Mouse (Mus musculus) liver, postnatal 0 days (tissue): ENCODE results near the gene Cpm. TPM values are rescaled to one million over a fixed set of nuclear protein-coding genes. Genes with fewer than 3 reads are reported as not detected.

Source experiments
- ATAC-seq: fragments of 200-750 bp; cut with Nextera tagmentation; 2 replicates; pipeline ENCODE4 v1.8.0; 2017; ENCODE audit warnings: mild to moderate bottlenecking, moderate library complexity
- DNase-seq: peaks from one replicate; pipeline ENCODE4 v3.0.0-alpha.2; 2016
- H3K27ac ChIP-seq: fragments of 300-500 bp; sonication (generic); 2 replicates; pipeline ENCODE4 v1.5.1; 2014; ENCODE audit warnings: antibody characterized with exemption, moderate library complexity, mild to moderate bottlenecking, low read depth
- H3K27me3 ChIP-seq: fragments of 300-500 bp; sonication (generic); 2 replicates; pipeline ENCODE4 v1.6.1; 2014; ENCODE audit warnings: low read length, control low read depth, mixed read lengths; ENCODE audit not compliant: insufficient read depth
- H3K36me3 ChIP-seq: fragments of 300-500 bp; sonication (generic); replicated peaks from 2 replicates; pipeline ENCODE4 v1.6.1; 2014; ENCODE audit warnings: mild to moderate bottlenecking, control low read depth, low read length, moderate library complexity, mixed read lengths; ENCODE audit not compliant: insufficient read depth
- H3K4me1 ChIP-seq: fragments of 300-500 bp; sonication (generic); 2 replicates; pipeline ENCODE4 v1.6.1; 2014; ENCODE audit warnings: antibody characterized with exemption, mild to moderate bottlenecking, control low read depth; ENCODE audit not compliant: insufficient read depth
- H3K4me2 ChIP-seq: fragments of 300-500 bp; sonication (generic); 2 replicates; pipeline ENCODE4 v1.6.1; 2014; ENCODE audit warnings: low read depth, mild to moderate bottlenecking, low read length, moderate library complexity, mixed read lengths
- H3K4me3 ChIP-seq: fragments of 300-500 bp; sonication (generic); 2 replicates; pipeline ENCODE4 v1.5.1; 2014; ENCODE audit warnings: low read depth, low read length
- H3K9ac ChIP-seq: fragments of 300-500 bp; sonication (generic); replicated peaks from 2 replicates; pipeline ENCODE4 v1.6.1; 2014; ENCODE audit warnings: mild to moderate bottlenecking, moderate library complexity
- H3K9me3 ChIP-seq: fragments of 300-500 bp; sonication (generic); 2 replicates; pipeline ENCODE4 v1.6.1; 2016; ENCODE audit warnings: mild to moderate bottlenecking, control low read depth, low read length, mixed read lengths
- CTCF ChIP-seq: sonication (generic); IDR thresholded peaks from 2 replicates; pipeline ENCODE4 v1.5.1; 2016; ENCODE audit warnings: antibody characterized with exemption, low read depth
- EP300 ChIP-seq: IDR thresholded peaks from 2 replicates; pipeline ENCODE4 v1.6.1; 2016; ENCODE audit warnings: antibody characterized with exemption, low read depth, mild to moderate bottlenecking
- WGBS: fragments of 180-500 bp; shearing (Covaris S2); extraction: QIAGEN DNeasy Blood & Tissue Kit; methylation state at CpG from one replicate; pipeline ENCODE4 v1.1.7; 2014; ENCODE audit not compliant: insufficient replicate concordance; 5-methylcytosine and 5-hydroxymethylcytosine counted together
- polyA plus RNA-seq: library from polyadenylated mRNA; unstranded; fragments of >200 nt; fragmentation: Nextera tagmentation; extraction: Ambion mirVana; gene quantifications from 2 replicates; pipeline ENCODE4 v1.2.1, GENCODE M21; 2015

The Cpm gene
- polyA plus RNA-seq, 1 experiment from 2014 or later: 7.0 TPM

GRCm38 (mm10) chr10:117624222-117624621, 5.1 kb upstream of the Cpm start:
- peaks cover 8% of the 10 kb centered on the region for H3K27me3 ChIP-seq
- DNase-seq (no peak), ATAC-seq (no peak)
- TF ChIP-seq EP300 (no peak), CTCF (no peak)
- no peaks in the 10 kb centered on the region for H3K9me3 ChIP-seq
- H3K9ac ChIP-seq: no peak overlapping the region
- H3K27ac ChIP-seq: no peak overlapping the region
- H3K4me3 ChIP-seq: no peak overlapping the region
- WGBS: 63% methylated on average over 3 of the region's 3 CpGs
- peaks cover 13% of the 10 kb centered on the region; the same call in 1 of the 2 replicates for H3K4me1 ChIP-seq
- no peaks in the 10 kb centered on the region for H3K36me3 ChIP-seq
- no peak overlapping the region for H3K4me2 ChIP-seq

GRCm38 (mm10) chr10:117624655-117625497, 4.4 kb upstream of the Cpm start:
- no peak overlapping the region for H3K4me2 ChIP-seq
- no peak for TF ChIP-seq EP300
- TF ChIP-seq CTCF: no peak
- H3K4me3 ChIP-seq: no peak overlapping the region
- ATAC-seq (no peak), DNase-seq (no peak)
- WGBS: 67% methylated on average over 9 of the region's 9 CpGs
- no peak overlapping the region for H3K9ac ChIP-seq
- no peaks in the 10 kb centered on the region for H3K9me3 ChIP-seq
- peaks cover 13% of the 10 kb centered on the region for H3K4me1 ChIP-seq
- no peak overlapping the region for H3K27ac ChIP-seq
- peaks cover 14% of the 10 kb centered on the region for H3K27me3 ChIP-seq
- H3K36me3 ChIP-seq: no peaks in the 10 kb centered on the region

GRCm38 (mm10) chr10:117625500-117626296, 3.6 kb upstream of the Cpm start:
- H3K4me3 ChIP-seq: no peak overlapping the region
- peaks cover 14% of the 10 kb centered on the region for H3K27me3 ChIP-seq
- ATAC-seq (peak; percentile 44), DNase-seq (no peak)
- H3K9me3 ChIP-seq: no peaks in the 10 kb centered on the region
- H3K9ac ChIP-seq: no peak overlapping the region
- 68% methylated on average over 8 of the region's 9 CpGs for WGBS
- no peak overlapping the region for H3K4me2 ChIP-seq
- TF ChIP-seq CTCF (no peak), EP300 (no peak)
- no peak overlapping the region for H3K27ac ChIP-seq
- no peaks in the 10 kb centered on the region for H3K36me3 ChIP-seq
- H3K4me1 ChIP-seq: peaks cover 13% of the 10 kb centered on the region

- WGBS: 78% methylated on average over 3 of the region's 3 CpGs
These were observed 3.0 kb upstream of the Cpm start for GRCm38 (mm10) chr10:117626297-117626613.

GRCm38 (mm10) chr10:117626840-117627615, 2.3 kb upstream of the Cpm start:
- H3K4me2 ChIP-seq: no peak overlapping the region
- TF ChIP-seq CTCF: no peak
- no peak for TF ChIP-seq EP300
- no peak overlapping the region for H3K9ac ChIP-seq
- WGBS: 54% methylated on average over 7 of the region's 7 CpGs
- H3K27me3 ChIP-seq: peaks cover 14% of the 10 kb centered on the region
- no peaks in the 10 kb centered on the region for H3K36me3 ChIP-seq
- ATAC-seq (no peak), DNase-seq (no peak)
- no peaks in the 10 kb centered on the region for H3K9me3 ChIP-seq
- H3K27ac ChIP-seq: no peak overlapping the region
- peaks cover 13% of the 10 kb centered on the region for H3K4me1 ChIP-seq
- H3K4me3 ChIP-seq: no peak overlapping the region

More at GRCm38 (mm10) chr10:117626297-117626613, 3.0 kb upstream of the Cpm start:
- Histone ChIP-seq H3K4me2 (no peak overlapping the region), H3K27ac (no peak overlapping the region), H3K36me3 (no peaks in the 10 kb centered on the region), H3K27me3 (peaks cover 14% of the 10 kb centered on the region), H3K9ac (no peak overlapping the region), H3K9me3 (no peaks in the 10 kb centered on the region), H3K4me3 (no peak overlapping the region), H3K4me1 (peaks cover 13% of the 10 kb centered on the region)
- no peak for DNase-seq
- TF ChIP-seq CTCF (no peak), EP300 (no peak)
- no peak for ATAC-seq

- no peak overlapping the region for H3K9ac ChIP-seq
- peaks cover 13% of the 10 kb centered on the region for H3K4me1 ChIP-seq
- H3K36me3 ChIP-seq: no peaks in the 10 kb centered on the region
- peaks cover 14% of the 10 kb centered on the region for H3K27me3 ChIP-seq
- DNase-seq: no peak
- H3K9me3 ChIP-seq: no peaks in the 10 kb centered on the region
- TF ChIP-seq CTCF (no peak), EP300 (no peak)
- H3K4me3 ChIP-seq: no peak overlapping the region
- no peak overlapping the region for H3K27ac ChIP-seq
- ATAC-seq: no peak
- H3K4me2 ChIP-seq: no peak overlapping the region
- WGBS: 37% methylated on average over 7 of the region's 7 CpGs
These were observed 1.7 kb upstream of the Cpm start for GRCm38 (mm10) chr10:117627616-117627930.
